Mouse (Mus musculus): ENCODE measurements at regions not wholly inside any gene's neighbourhood (a gene's known extent, or its start where the extent isn't known, plus 50 kb on each side); places are given as distances from the start of the nearest gene placed in this dataset.

- dilution Hi-C loops (cut with MboI; ENCODE audit: extremely low pct_ligation_motif_present, extremely low pct_unique_long_range_greater_than_20kb, low sequenced_read_pairs), result no loop called here
- Histone ChIP-seq H3K36me3 (replicated peaks in 1 of 2; ENCODE audit: control insufficient read depth in 1 of 2, insufficient read depth in 1 of 2, low read length in 1 of 2) (no peaks in the 10 kb centered on the region), H3K4me1 (ENCODE audit: control insufficient read depth in 1 of 2, insufficient read depth in 2 of 2) (peaks cover 0 to 16% of the 10 kb centered on the region in 2 experiments; a peak in 2 of 4 replicates), H3K4me3 (replicated peaks in 1 of 3; ENCODE audit: low read depth in 2 of 3, low read length in 2 of 3, poor library complexity in 1 of 3) (no peak overlapping the region), H3K4me2 (ENCODE audit: insufficient read depth, low read depth, poor library complexity, severe bottlenecking) (no peak overlapping the region), H3K27me3 (replicated peaks) (no peaks in the 10 kb centered on the region), H3K79me2 (replicated peaks; ENCODE audit: control insufficient read depth, extremely low read depth, insufficient read depth, poor library complexity, severe bottlenecking) (no peaks in the 10 kb centered on the region), H3K9ac (ENCODE audit: insufficient read depth, low read depth) (no peak overlapping the region), H3K9me3 (replicated peaks; ENCODE audit: low read length) (no peaks in the 10 kb centered on the region), H3K27ac (ENCODE audit: insufficient read depth, low read depth) (no peak overlapping the region)
- TF ChIP-seq MYC (IDR thresholded peaks at IDR 0.05; ENCODE audit: low read depth, low read length) (no peak), BHLHE40 (IDR thresholded peaks at IDR 0.05; ENCODE audit: low read depth, low read length) (no peak), CHD2 (IDR thresholded peaks at IDR 0.05; ENCODE audit: low read length) (no peak), TBP (conservative IDR thresholded peaks at IDR 0.05; ENCODE audit: low read depth, low read length) (no peak), SMC3 (IDR thresholded peaks at IDR 0.05; ENCODE audit: low read depth, low read length) (0 out of 2 replicates have a peak, but pooled peaks have one; percentile 9), CTCF (conservative IDR thresholded peaks at IDR 0.05 in 1 of 2, IDR thresholded peaks at IDR 0.05 in 1 of 2; ENCODE audit: low read depth in 2 of 2, low read length in 2 of 2) (peak in 1 of 2 experiments; percentile 22; a peak in 1 of 4 replicates), RCOR1 (conservative IDR thresholded peaks at IDR 0.05; ENCODE audit: low read depth, low read length) (no peak), MAFK (IDR thresholded peaks at IDR 0.05; ENCODE audit: insufficient replicate concordance, low read length) (no peak), ETS1 (conservative IDR thresholded peaks at IDR 0.05; ENCODE audit: low read depth, low read length) (no peak), MEF2A (IDR thresholded peaks at IDR 0.05; ENCODE audit: borderline replicate concordance, low read depth, low read length) (peak; percentile 66), EP300 (IDR thresholded peaks at IDR 0.05; ENCODE audit: low read length) (no peak), CHD1 (IDR thresholded peaks at IDR 0.05; ENCODE audit: low read depth, low read length) (no peak), UBTF (IDR thresholded peaks at IDR 0.05; ENCODE audit: low read depth, low read length) (no peak), IRF4 (IDR thresholded peaks at IDR 0.05; ENCODE audit: low read depth, low read length) (no peak), PAX5 (IDR thresholded peaks at IDR 0.05; ENCODE audit: low read length) (no peak), RAD21 (IDR thresholded peaks at IDR 0.05; ENCODE audit: low read depth, low read length) (peak; percentile 41), HCFC1 (IDR thresholded peaks at IDR 0.05; ENCODE audit: low read depth, low read length) (no peak), ZMIZ1 (IDR thresholded peaks at IDR 0.05; ENCODE audit: low read depth, low read length) (no peak), ZNF384 (IDR thresholded peaks at IDR 0.05; ENCODE audit: low read depth, low read length) (no peak), POLR2A (IDR thresholded peaks at IDR 0.05; ENCODE audit: low read depth, low read length) (no peak), MXI1 (IDR thresholded peaks at IDR 0.05; ENCODE audit: low read depth, low read length) (no peak), JUN (IDR thresholded peaks at IDR 0.05; ENCODE audit: insufficient read depth, low read depth, low read length) (no peak), MAX (IDR thresholded peaks at IDR 0.05; ENCODE audit: low read length) (no peak), TCF12 (IDR thresholded peaks at IDR 0.05; ENCODE audit: low read depth, low read length) (no peak)
- peak; percentile 52 for DNase-seq (ENCODE audit: extremely low read depth)
- in situ Hi-C loops (cut with MboI; ENCODE audit: low pct_ligation_motif_present, low pct_unique_long_range_greater_than_20kb, low sequenced_read_pairs), result no loop called here
These were observed 198.7 kb upstream of the Myo3a start for GRCm38 (mm10) chr2:22028569-22028968.
